Mouse (Mus musculus) bone marrow macrophage, adult 2 months (primary cell): Measurements from ENCODE around the gene Nlrp9c. TPM values are rescaled to one million over a fixed set of nuclear protein-coding genes. Genes with fewer than 3 reads are reported as not detected.

Source experiments
- polyA plus RNA-seq: library from polyadenylated mRNA; stranded (reverse); fragments of >200 nt; gene quantifications from 2 replicates; pipeline ENCODE4 v1.2.4, GENCODE M21; 2012; ENCODE audit not compliant: missing spikeins, insufficient read depth, insufficient read length

The Nlrp9c gene
- polyA plus RNA-seq, 1 experiment: not detected

Other genes starting within 250 kb of the Nlrp9c start
- gene Cyp2b9, start 230.3 kb downstream of the Nlrp9c start, polyA plus RNA-seq: not detected in 2 replicates
- gene Vmn1r184, start 143.4 kb downstream of the Nlrp9c start, polyA plus RNA-seq: not detected in 2 replicates
- not detected in 2 replicates for gene Cyp2a4, start 96.5 kb downstream of the Nlrp9c start, polyA plus RNA-seq
- not detected in 2 replicates for gene Nlrp4a, start 31.4 kb upstream of the Nlrp9c start, polyA plus RNA-seq
- gene Nlrp9a, start 131.3 kb upstream of the Nlrp9c start, polyA plus RNA-seq: not detected in 2 replicates
- not detected in 2 replicates for gene Vmn1r185, start 214.8 kb upstream of the Nlrp9c start, polyA plus RNA-seq